Mouse (Mus musculus) testis, adult 2 months (tissue): ENCODE measurements around the gene Lhb. TPM values are rescaled to one million over a fixed set of nuclear protein-coding genes. Genes with fewer than 3 reads are reported as not detected.

Source experiments
- H3K27ac ChIP-seq: fragments of 200-500 bp; 2 replicates; pipeline ENCODE4 v1.5.1; 2012; ENCODE audit warnings: low read depth, low read length; ENCODE audit not compliant: control insufficient read depth, insufficient read depth
- H3K27me3 ChIP-seq: fragments of 200-500 bp; 2 replicates; pipeline ENCODE4 v1.6.1; 2012; ENCODE audit warnings: mild to moderate bottlenecking, low read length, moderate library complexity; ENCODE audit not compliant: control insufficient read depth, insufficient read depth
- H3K36me3 ChIP-seq: fragments of 200-500 bp; 2 replicates; pipeline ENCODE4 v1.6.1; 2012; ENCODE audit warnings: mild to moderate bottlenecking, low read length; ENCODE audit not compliant: control insufficient read depth, insufficient read depth
- H3K4me1 ChIP-seq: fragments of 200-500 bp; 2 replicates; pipeline ENCODE4 v1.6.1; 2012; ENCODE audit warnings: low read length; ENCODE audit not compliant: control insufficient read depth, insufficient read depth
- H3K4me3 ChIP-seq: fragments of 200-500 bp; 2 replicates; pipeline ENCODE4 v1.5.1; 2012; ENCODE audit warnings: low read depth, mild to moderate bottlenecking, low read length, moderate library complexity, mixed read lengths; ENCODE audit not compliant: control insufficient read depth
- CTCF ChIP-seq: fragments of 200-500 bp; IDR thresholded peaks from 2 replicates; pipeline ENCODE4 v1.5.1; 2012; ENCODE audit warnings: low read depth, mild to moderate bottlenecking, inconsistent platforms, low read length, moderate library complexity; ENCODE audit not compliant: control insufficient read depth, insufficient read depth, insufficient replicate concordance
- POLR2A ChIP-seq: fragments of 200-500 bp; IDR thresholded peaks from 2 replicates; pipeline ENCODE4 v1.6.1; 2012; ENCODE audit warnings: low read depth, mild to moderate bottlenecking, inconsistent platforms, low read length, moderate library complexity; ENCODE audit not compliant: control insufficient read depth
- polyA plus RNA-seq: library from polyadenylated mRNA; depleted of rRNA; stranded (reverse); fragments of >200 nt; gene quantifications from 2 replicates; pipeline ENCODE4 v1.2.3, GENCODE M21; 2012

The Lhb gene
- polyA plus RNA-seq, 1 experiment: 32.8 TPM

DNA sequence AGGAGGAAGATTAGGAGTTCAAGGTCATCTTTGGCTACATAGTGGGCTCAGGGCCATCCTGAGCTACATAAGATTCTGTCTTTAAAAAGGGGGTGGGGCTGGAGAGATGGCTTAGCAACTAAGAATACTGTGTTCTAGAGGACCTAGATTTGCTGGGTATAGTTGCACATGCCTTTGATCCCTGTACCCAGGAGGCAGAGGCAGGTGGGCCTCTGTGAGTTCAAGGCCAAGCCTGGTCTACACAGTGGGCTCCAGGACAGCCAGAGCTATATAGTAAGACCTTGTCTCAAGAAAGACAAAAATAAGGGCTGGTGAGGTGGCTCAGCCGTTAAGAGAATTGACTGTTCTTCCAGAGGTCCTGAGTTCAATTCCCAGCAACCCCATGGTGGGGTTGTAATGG is 29.4 kb downstream of the Lhb start:
- Histone ChIP-seq H3K27ac (no peak overlapping the region), H3K27me3 (no peaks in the 10 kb centered on the region), H3K4me3 (no peak overlapping the region), H3K36me3 (no peaks in the 10 kb centered on the region), H3K4me1 (peaks cover 5% of the 10 kb centered on the region)
- no peak for TF ChIP-seq POLR2A
- TF ChIP-seq CTCF: no peak

- peaks cover 5% of the 10 kb centered on the region for H3K4me1 ChIP-seq
- no peaks in the 10 kb centered on the region for H3K36me3 ChIP-seq
- peak overlapping the region; percentile 54 for H3K4me3 ChIP-seq
These were observed 30.8 kb downstream of the Lhb start for GRCm38 (mm10) chr7:45451344-45451982.

GRCm38 (mm10) chr7:45454971-45455370 is 34.4 kb downstream of the Lhb start:
- no peak overlapping the region for H3K4me3 ChIP-seq
- no peaks in the 10 kb centered on the region for H3K36me3 ChIP-seq
- H3K27me3 ChIP-seq: no peaks in the 10 kb centered on the region
- H3K4me1 ChIP-seq: peaks cover 16% of the 10 kb centered on the region
- H3K27ac ChIP-seq: no peak overlapping the region
- TF ChIP-seq POLR2A: no peak
- no peak for TF ChIP-seq CTCF

More at GRCm38 (mm10) chr7:45451344-45451982, 30.8 kb downstream of the Lhb start:
- Histone ChIP-seq H3K27me3 (no peaks in the 10 kb centered on the region), H3K27ac (no peak overlapping the region)
- TF ChIP-seq POLR2A (no peak), CTCF (peak; percentile 84; the same call in 1 of the 2 replicates)

GRCm38 (mm10) chr7:45455932-45456696 is 35.5 kb downstream of the Lhb start:
- TF ChIP-seq CTCF (no peak), POLR2A (no peak)
- Histone ChIP-seq H3K36me3 (no peaks in the 10 kb centered on the region), H3K27ac (no peak overlapping the region), H3K4me1 (peaks cover 26% of the 10 kb centered on the region), H3K27me3 (no peaks in the 10 kb centered on the region), H3K4me3 (no peak overlapping the region)

- Histone ChIP-seq H3K27me3 (no peaks in the 10 kb centered on the region), H3K4me1 (peaks cover 22% of the 10 kb centered on the region), H3K36me3 (no peaks in the 10 kb centered on the region), H3K27ac (no peak overlapping the region), H3K4me3 (no peak overlapping the region)
- TF ChIP-seq POLR2A: no peak
- no peak for TF ChIP-seq CTCF
These were observed 36.1 kb downstream of the Lhb start for GRCm38 (mm10) chr7:45456721-45457203.

DNA sequence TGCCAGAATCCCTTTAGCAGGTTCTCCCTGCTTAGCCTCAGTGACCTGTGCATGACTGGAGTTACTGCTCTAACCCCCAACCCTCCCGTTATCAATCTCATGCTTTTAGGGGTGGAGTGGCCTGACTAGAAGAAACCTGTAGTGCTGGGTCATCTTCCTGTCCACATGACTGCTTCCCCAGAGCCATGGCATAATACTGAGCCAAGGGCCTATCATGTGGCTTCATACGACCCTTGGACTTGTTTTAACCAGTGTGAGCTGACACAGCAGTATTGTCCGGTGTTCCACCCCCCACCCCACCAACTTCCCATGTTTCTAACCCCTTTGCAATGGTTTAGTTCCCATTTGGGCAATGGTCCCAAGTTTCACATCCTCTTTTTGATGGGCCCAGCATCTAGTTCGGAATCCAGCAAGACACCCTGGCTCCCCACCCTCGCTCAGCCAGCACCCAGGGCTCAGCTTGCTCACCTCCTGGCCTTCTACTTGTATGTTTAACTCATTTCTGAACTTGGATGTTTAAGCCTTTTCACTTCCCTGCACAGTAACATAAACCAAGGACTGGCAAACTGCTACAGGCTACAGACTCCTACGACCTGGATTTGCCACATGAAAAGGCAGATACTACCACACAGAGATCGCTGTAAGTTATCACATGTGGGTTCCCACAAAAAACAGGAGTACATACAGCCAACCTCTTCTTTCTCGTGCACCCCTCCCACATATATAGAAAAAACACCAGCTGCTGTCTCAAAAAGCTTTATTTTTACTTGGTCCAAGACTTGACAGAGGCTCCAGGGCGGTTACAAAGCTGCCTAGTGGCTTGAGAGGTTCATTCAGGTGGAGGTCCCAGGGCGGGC is 36.8 kb downstream of the Lhb start:
- H3K4me1 ChIP-seq: peaks cover 21% of the 10 kb centered on the region
- no peak overlapping the region for H3K4me3 ChIP-seq
- TF ChIP-seq CTCF: no peak
- no peak for TF ChIP-seq POLR2A
- H3K36me3 ChIP-seq: no peaks in the 10 kb centered on the region
- no peak overlapping the region for H3K27ac ChIP-seq
- H3K27me3 ChIP-seq: no peaks in the 10 kb centered on the region
